Mouse (Mus musculus): ENCODE results near the gene Phlda3. TPM values are rescaled to one million over a fixed set of nuclear protein-coding genes. Genes with fewer than 3 reads are reported as not detected.

Phlda3 gene
- total RNA-seq, 2 experiments from 2014 or later = 1.1 TPM; not detected in 1

DNA sequence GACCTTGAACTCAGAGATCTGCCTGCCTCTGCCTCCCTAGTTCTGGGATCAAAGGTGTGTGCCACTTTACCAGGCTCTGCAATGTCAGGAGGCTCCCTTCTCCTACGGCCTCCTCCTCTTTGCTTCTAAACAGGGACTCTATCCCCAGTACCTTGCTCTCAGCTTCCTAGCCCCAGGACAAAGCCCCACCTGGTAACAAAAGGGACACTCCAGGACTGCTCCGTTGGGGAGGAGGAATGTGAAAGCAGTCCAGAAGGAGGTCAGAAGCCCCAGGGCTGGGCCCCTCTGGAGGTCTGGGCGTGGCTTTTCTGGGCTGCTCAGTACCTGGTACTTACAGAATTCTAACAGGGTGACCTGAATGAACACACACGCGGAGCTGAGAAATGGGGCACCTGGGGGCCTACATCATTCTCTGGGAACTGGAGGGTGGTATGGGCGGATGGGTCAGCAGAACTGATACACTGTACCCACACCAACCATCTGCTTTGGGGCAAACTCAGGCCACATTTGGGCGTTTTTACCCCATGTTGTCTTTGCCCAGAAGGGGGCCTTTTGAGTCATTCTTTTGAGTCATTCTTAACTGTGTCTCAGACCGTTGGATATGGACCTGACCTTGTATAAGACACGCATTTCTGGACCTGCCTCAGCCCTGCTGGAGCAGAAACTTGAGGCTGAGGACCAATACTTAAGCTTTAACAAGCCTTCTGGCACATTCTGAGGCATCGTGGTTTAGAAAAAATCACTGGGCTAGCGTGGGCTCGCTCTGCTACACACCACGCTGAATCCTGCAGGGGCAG lies 26.4 kb downstream of the Phlda3 start:
- ATAC-seq (replicated peaks; ENCODE audit: poor library complexity) = no peak

DNA sequence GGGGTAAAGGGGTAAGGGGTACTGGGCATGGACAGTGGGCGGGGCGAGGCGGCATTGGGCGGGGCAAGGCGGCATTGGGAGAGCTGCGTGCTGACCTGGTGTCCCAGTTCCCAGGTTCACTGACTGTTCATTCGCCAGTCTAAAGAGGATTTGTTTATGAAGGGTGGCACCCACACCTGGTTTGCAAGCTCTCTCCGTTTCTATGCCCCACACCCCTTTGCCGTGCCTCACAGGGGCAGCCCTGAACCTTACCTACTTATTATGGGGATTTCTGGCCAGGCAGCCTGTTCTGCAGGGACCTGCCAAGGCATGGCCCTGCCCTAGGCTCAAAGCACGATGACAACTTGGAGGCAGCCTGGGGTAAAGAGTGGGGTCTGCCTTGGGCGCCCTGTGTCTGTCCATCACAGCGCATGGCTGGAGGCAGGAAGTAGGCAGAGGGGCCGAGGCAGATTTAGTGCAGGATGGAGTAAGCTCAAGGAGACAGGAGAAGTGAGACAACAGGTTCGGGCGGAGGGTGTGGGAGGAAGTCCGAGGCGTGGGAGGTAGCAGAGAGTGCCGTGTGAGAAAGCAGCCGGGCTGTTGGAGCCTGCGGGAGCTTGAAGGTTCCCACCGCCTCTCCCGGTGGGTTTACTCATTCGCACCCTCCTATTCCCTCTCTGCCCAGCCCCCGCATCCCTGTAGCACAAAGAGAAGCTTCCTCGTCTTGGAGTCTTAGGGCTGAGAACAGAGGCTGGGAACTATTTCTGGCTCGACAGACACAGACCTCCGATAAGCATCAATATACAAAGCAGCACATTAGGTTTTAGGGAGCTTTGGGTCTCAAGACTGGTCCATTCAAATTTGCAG lies 27.7 kb downstream of the Phlda3 start:
- ATAC-seq (replicated peaks; ENCODE audit: poor library complexity) = peak; percentile 52

DNA sequence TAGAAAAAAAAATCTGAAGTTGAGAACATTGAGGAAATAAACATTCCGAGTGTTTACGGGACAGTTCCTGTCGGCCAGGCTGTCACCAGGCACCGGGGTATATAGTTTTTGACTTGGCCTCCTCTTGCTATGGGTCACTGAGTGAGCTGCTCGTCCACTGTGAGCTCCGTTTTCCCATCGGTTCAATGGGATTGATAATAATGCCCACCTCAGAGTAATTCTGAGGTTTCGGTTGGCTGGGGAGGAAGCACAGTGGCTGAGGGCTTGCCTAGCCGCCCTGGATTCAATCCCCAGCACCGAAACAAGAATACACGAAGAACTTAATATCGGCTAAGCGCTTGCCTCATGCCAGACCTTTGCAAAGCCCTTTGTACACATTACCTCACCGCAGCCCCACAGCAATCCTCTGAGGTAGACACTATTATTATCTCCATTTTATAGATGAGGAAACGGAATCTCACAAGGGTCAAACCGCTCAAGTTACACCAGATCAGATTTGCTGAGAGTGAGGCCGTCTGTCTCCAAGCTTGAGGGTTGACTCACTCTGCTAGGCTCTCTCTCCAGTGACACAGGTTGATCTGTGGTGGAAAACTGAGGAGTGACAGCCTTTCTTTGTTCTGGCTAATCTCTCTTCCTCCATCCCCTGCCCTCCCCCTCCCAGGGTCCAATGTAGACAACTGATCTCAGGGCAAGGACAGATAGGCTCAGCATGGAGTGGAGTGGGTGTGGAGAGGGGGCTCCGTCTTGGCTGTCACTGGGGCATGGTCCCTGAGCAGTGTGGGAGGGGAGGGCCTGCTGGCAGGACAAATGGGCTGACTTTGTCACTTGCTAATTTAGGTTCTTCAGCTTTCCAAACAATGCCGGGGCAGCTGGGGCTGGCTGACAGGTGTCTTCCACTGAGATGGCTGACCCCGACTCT lies 28.6 kb downstream of the Phlda3 start:
- peak; percentile 27 for ATAC-seq (replicated peaks; ENCODE audit: poor library complexity)

DNA sequence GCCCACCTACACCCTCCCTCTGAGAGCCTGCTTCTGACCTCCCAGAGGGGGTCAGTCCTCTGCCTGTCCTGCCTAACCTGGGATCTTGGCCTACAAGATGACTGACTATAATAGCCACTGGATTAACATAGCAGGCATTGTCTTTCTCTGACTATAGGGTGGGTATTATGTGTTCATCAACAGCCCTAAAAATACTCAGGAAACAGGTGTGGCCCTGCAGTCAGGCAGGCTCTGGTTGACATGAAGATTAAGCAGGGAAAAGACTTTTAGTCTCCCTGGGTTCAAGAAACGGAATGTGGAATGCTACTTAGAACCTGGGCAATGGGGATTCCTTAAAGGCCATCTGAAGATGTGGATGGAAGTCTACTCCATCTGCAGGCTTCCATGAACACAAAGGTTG lies 32.6 kb downstream of the Phlda3 start:
- ATAC-seq (replicated peaks; ENCODE audit: poor library complexity) = no peak

DNA sequence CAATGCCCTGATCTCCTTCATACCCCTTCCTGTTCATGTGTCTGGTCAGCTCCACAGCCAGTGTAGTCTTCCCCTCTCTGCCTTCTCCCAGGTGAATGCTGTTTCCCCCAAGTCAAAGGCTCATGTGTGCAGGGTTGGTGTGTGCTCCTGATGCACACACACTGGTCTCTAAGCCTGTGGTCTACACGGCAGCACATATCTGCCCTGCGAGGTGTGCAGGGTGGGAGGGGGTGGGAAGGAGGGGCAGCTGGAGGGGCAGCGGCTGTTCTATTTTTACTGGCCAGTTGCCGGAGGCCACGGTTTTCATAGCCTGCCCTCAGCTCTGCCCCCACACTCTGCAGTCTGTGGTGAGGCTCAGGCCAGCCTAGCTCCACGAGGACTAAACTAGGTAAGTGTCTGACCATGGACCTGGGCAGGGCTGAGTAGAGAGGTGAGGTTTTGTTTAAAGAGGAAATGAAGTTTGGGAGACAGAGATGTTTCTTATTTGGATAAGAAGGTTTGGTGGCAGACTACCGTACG lies 33.2 kb downstream of the Phlda3 start:
- no peak for ATAC-seq (replicated peaks; ENCODE audit: poor library complexity)

DNA sequence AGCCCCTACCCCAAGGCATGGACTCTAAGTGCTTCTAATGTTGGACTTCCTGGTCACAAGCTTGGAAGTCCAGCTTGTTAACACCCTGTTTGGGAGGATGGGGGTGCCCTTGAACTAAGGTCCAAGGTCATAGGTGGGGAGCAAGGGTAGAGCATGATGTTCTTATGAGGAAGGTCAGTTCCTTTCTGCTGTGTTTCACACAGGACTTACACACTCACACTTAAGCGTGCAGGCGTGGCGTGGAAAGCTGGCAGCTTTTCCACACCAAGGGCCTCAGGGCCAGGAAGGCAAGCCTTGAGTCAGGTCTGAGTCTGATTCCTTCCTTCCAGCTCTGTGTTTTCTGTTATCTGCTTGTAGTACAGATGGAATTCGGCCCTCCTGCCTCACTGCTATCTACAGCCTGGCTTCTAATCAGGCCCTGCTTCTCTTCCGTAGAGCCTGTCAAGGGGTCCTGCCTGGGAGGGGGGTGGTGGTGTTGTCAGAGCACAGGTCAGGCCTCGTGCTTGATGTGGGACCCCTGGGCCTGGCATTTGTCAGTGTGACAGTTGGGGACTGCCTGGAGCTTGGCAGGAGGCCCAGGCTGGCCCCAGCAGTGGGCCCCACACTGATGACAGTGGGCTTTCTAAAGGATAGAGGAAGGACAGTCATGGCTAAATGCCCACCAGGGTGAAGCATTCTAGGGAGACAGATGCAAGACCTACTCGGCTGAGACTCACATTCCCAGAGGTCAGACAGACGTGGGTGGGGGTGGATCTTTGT lies 34.5 kb downstream of the Phlda3 start:
- peak; percentile 33 for ATAC-seq (replicated peaks; ENCODE audit: poor library complexity)

DNA sequence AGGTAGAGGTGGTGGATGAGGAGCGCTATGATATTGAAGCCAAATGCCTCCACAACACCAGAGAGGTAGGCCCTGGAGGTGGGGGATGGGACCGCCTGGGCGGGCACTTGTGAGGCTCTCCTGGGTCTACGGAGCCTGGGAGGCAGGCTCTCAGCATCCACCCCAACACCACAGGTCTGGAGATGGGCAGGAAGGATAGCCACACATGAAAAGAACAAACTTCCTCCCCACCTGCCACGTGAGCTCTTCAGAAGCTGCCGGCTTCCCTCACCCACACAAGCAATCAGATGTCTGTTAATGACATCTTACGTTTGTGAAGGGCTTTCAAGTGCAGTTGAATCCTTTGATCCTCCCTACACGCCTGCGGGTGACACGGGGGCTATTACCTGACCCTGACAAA lies 41.6 kb downstream of the Phlda3 start:
- no peak for ATAC-seq (replicated peaks; ENCODE audit: poor library complexity)

DNA sequence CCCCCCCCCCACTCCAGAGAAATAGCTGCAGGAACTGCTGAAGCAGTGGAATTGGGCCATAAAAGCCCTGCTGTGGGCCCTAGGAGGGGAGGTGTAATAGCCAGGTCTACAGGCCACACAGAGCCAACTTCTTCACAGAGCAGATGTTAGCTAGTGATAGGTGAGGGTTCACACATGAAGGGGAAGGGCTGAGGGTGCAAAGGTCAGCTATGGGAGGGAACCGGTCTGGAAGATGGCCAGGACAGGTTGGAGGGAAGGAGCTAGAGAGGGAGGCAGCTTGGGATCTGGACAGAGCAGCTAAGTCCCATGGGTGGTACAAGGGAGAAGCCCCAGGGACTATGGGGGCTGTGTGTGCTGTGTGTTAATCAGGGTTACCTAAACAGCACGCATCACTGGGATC lies 44.3 kb downstream of the Phlda3 start:
- ATAC-seq (replicated peaks; ENCODE audit: poor library complexity) = no peak

DNA sequence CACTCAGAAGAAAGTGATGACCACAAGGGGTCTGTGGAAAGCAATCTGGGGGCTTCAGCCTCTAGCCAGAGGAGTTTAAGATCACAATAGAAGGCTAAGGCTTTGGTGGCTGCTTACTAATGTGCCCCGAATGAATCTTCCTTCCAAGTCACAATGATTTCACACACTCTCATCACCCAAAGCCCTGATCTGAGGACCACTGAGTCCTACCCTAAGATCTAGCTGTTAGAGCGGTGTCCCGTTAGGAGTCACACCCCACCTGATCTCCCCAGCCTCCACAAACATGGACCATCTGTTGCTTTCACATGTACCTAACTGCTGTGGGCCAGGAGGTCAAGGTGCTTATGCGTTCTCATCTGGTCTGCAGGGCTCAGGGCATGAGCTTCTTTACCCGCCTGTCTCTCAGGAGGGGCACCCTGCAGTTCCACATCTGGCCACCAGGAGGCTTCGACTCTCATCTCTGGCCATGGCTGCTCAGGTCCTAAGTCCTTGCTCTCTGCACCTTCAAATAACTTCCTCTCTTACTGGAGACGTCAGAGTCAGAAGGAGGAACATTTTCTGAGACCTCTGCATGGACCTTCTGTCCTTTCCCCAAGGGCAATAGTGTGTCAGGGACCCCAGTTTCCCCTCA lies 45.2 kb downstream of the Phlda3 start:
- peak; percentile 87 for ATAC-seq (replicated peaks; ENCODE audit: poor library complexity)

DNA sequence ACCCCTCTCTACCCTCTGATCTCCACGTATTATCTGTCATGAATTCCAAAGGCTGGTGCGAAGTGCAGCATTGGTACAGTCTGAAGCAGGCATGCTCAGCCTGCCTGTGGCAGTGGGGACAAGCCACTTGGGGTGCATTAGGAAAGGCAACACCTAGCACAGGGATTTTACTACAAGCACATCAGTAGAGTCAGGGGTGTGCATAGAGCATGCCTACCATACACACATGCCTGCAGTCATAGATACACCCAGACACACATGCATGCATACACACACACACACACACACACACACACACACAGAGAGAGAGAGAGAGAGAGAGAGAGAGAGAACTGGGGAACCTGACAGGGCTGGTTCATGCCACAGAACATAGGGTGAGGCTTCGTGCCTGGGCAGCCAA lies 46.3 kb downstream of the Phlda3 start:
- no peak for ATAC-seq (replicated peaks; ENCODE audit: poor library complexity)

DNA sequence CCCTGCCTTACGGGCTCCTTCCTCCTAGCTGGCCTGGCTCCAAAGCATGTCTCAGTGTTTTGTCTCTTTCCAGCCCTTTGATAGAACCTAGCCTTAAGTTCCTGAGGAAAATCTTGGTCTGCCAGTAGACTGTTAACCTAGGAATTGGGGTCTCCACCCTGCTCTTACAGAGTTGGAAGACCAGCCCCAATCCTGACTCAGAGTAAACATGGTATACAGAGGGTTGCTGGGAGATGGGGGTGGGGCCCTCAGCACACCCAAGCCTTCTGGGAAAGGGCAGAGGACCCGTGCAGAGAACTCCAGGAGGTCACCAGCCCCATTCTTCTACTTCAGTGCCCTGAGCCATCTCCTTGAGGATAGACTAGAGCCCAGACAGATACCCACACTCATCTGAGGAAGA lies 46.7 kb downstream of the Phlda3 start:
- ATAC-seq (replicated peaks; ENCODE audit: poor library complexity) = no peak

DNA sequence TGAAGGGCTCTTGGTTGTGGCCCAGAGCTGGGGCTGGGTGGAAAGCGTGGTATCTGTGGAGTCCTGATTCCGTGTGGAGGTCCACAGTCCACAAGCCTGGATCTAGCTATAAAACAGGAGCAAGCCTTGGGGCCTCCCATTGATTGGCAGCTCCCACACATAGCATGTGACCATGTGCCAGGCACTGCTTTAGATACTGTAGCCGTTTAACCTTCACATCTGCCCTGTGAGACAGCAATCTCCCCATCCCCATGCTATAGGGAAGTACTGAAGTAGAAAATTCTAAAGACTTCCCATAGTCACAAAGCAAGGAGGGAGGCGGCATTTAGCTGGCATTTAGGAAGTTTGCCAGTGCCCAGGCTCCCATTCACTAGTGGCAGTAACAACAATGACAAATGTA lies 47.2 kb downstream of the Phlda3 start:
- no peak for ATAC-seq (replicated peaks; ENCODE audit: poor library complexity)

DNA sequence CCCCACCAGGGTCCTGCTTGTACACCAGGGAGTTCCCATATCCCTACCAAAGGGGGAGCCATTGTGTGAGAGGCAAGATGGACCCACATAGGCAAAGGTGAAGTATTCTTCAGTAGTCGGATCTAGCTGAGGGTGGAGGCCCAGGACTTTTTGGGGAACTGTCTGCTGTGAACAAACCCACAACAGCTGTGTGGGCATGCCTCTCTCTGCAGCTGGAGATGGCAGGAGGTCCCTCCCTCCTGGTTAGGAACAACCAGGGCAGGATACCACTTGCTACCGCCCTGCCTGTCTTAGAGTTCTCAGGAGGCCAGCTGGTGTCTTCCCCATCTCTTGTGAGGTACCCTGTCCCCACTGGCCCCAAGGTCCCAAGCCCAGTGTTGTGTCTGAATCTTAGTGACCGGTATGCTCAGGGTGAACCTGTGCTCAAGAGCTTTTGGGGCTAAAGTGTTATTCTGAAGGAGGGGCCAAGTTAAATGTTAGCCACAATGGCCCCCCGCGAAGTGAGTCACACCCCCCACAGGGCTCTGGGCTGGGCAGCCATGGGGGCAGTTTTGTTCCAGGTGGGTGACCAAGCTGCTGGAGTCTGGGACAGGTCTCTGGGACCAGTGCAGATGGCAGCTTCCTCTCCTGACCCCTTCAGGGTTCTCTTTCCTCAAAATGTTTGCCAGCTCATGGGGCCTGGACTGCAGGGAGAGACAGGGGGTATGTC lies 47.9 kb downstream of the Phlda3 start:
- peak; percentile 47 for ATAC-seq (replicated peaks; ENCODE audit: poor library complexity)

DNA sequence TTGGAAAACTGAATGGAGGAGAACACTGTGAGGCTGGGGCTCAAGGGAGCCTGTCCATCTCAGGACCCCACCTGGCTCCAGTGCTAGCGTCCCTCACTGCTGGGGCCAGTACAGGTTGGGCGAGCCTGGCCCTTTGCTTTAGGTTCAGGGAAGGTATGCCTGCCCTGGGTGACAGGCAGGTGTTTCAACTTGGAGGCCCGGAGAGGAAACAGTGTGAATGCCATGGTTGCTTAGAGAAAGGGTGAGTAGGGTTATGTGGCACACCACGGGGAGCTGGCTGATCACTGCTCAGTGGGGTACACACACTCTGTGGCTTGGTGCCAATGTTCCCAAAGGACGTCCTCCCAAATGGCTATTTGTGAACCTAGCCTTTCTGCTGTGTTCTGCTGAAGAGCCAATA lies 48.6 kb downstream of the Phlda3 start:
- ATAC-seq (replicated peaks; ENCODE audit: poor library complexity) = no peak

DNA sequence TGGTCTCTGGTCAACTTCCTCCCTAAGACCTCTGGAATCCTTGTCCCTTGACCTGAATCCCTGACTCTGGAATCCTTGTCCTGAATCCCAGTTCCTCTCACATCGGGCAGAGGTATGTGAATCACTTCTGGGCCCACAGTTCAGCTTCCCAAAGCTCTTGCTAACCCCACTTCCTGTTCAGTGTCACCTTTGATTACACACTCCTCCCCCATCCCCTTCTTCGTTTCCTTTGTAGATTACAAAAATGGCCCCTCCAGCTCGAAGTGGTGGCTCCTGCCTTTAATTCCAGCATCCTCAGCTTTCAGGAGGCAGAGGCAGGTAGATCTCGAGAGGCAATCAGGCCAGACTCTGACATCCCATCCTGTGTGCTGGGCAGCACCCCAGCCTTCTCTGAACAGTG lies 51.7 kb downstream of the Phlda3 start:
- no peak for ATAC-seq (replicated peaks; ENCODE audit: poor library complexity)

DNA sequence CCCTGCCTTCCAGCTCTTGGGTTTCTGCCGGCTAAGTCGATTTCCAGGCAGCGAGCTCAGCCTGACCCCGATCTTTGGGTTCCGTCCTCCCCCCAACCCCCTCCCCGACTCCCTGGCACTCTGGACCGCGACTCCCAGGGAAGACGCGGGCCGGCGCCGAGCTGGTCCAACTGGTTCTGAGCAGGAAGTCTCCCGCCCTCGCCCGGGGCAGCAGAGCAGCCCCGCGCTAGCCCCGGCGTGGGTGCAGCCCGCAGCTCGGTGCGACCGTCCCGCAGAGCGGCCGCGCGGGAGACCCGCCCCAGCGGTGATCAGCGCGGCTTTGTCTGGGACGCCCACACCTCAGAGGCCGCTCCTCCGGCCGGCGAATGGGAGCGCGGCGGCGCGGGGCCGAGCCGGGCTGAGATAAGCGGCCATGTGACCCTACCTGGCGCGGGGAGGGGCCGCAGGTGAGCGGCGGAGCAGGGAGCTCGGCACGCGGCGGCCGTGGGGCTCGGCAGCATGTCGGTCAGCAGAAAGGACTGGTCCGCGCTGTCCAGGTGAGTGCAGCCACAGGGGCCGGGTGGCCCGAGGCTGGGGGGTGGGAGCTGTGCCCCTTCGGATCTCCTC lies 52.7 kb downstream of the Phlda3 start, which contains the start of gene Lad1:
TSS of gene Lad1 (plus strand) at position 118 of the 606 bp plus-strand sequence.
- ATAC-seq (replicated peaks; ENCODE audit: poor library complexity) = no peak
